Mouse (Mus musculus): ENCODE results near the gene Igbp1b.

The Igbp1b gene

DNA sequence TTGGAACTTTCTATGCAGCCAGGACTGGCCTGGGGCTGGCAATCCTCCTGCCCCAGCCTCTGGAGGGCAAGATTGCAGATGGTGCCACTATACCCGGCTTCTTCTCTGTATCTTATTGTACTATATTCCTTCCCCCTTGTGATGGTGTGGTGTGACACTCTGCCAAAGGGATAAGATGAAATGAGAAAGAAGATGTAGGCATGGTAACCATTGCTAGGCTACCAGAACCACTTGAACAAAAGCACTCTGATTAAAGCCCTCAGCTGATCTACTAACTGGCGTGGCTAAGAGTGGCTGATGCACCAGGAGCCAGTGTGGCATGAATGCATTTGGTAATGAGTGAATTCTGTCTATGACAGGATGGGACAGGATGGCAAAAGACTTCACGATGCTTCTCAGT lies at the start of gene Igbp1b:
TSS of gene Igbp1b (minus strand) at position 29 of the 400 bp plus-strand sequence.
- peak; percentile 40 for DNase-seq (ENCODE audit: low read depth, low spot score)

- DNase-seq (ENCODE audit: low read depth, low spot score): no peak
Observed at GRCm38 (mm10) chr6:138682959-138683358, 24.6 kb upstream of the Igbp1b start.

GRCm38 (mm10) chr6:138672704-138673141 lies 14.4 kb upstream of the Igbp1b start:
- DNase-seq (ENCODE audit: low read depth, low spot score): no peak

DNA sequence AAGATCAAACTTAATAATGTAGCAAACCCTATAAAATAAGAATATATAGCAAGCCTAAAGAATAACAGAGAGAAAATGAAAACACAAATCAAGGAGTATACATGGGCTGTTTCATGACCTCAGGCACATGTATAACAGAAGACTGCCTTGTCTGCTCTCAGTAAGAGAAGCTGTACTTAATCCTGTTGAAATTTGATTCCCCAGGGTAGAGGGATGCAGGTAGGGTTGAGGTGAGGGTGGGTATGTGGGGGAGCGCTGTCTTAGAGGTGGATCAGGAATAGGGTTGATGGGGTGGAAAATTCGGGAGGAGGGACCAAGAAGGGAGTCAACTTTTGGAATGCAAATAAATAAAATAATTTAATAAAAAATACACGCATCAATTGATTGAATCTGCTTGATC lies 7.1 kb upstream of the Igbp1b start:
- DNase-seq (ENCODE audit: low read depth, low spot score): no peak

DNA sequence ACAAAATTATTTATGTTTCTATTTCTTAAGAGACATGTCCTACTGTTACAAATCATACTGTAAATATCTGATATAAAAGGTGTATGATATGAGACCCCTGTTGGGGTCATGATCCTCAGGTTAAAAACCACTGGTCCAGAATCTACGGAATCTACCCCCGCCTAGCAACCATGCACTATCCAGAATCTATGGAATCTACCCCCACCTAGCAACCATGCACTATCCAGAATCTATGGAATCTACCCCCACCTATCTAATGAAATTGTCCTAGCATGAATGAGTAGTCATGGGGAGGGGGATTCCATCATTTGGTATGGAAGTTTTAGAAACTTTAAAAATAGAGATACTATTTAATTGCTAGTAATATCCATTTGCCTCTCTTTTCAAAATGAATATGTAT lies 12.7 kb downstream of the Igbp1b start:
- no peak for DNase-seq (ENCODE audit: low read depth, low spot score)

GRCm38 (mm10) chr6:138639351-138639750 lies 19.0 kb downstream of the Igbp1b start:
- peak; percentile 34 for DNase-seq (ENCODE audit: low read depth, low spot score)

DNA sequence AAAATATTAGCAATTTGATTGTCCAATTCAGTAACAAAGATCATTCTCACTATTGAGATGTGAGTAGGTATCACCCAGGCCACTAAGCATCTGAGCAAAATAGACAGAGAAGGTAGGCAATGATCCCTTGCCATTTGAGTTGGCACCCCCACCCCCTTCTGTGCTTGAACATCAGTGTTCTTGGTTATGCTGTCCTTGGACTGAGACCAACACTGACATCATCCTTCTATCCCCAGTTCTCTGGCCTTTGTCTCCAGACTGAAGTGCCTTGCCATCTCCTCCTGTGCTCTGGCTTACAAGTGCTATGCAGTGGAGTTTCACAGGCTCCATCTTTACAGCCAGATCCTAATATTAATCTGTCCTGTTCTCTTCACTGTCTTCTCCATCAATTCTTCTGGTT lies 37.6 kb downstream of the Igbp1b start:
- DNase-seq (ENCODE audit: low read depth, low spot score): no peak

DNA sequence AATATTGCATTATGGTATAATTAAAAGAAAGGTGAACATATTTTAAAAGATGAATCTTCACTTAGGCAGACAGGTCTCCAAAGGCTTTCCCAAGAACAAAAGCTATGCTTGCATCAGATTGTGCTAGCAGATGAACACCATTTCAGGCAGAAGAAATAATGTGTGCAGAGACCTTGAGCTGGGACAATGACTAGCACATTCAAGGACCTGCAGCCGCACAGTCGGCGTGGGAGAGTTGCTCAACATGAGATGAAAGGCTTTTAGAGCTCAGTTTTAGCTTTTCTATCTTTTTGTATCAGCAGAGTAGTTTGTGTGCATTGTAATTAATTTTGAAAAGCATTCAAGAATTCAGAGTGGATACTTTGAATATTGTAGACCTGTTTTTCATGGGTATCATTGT lies 39.9 kb downstream of the Igbp1b start:
- DNase-seq (ENCODE audit: low read depth, low spot score): no peak
